Mouse (Mus musculus): ENCODE data around the gene Pygo2.

GRCm38 (mm10) chr3:89424416-89425140 is 5.4 kb upstream of the Pygo2 start:
- no peak for TF ChIP-seq POLR2A (IDR thresholded peaks at IDR 0.05; ENCODE audit: insufficient read depth, low read depth, low read length)
- no peak for TF ChIP-seq EP300 (IDR thresholded peaks at IDR 0.05; ENCODE audit: insufficient read depth, low read depth, low read length)
- TF ChIP-seq CTCF (IDR thresholded peaks at IDR 0.05): no peak

Measured in heart, adult 2 months (tissue).